Mouse (Mus musculus) liver, embryonic 14.5 days (tissue): ENCODE data around the gene Zfp472. TPM values are rescaled to one million over a fixed set of nuclear protein-coding genes. Genes with fewer than 3 reads are reported as not detected.

Experiments
- ATAC-seq: fragments of 200-750 bp; cut with Nextera tagmentation; 2 replicates; pipeline ENCODE4 v1.8.0; 2017; ENCODE audit warnings: moderate number of reproducible peaks, mild to moderate bottlenecking, moderate library complexity; ENCODE audit not compliant: insufficient read depth
- DNase-seq, 3 experiments: peaks; one replicate each; pipeline ENCODE4 v3.0.0-alpha.2; 2012 to 2013; ENCODE audit warnings: low read depth in 3 of 3, low spot score in 3 of 3
- H3K27ac ChIP-seq: fragments of 300-500 bp; sonication (generic); 2 replicates; pipeline ENCODE4 v1.5.1; 2014; ENCODE audit warnings: moderate library complexity, mild to moderate bottlenecking, control low read depth, inconsistent platforms
- H3K27me3 ChIP-seq: fragments of 300-500 bp; sonication (generic); 2 replicates; pipeline ENCODE4 v1.6.1; 2014; ENCODE audit warnings: mild to moderate bottlenecking, low read length, moderate library complexity; ENCODE audit not compliant: control insufficient read depth, insufficient read depth
- H3K36me3 ChIP-seq: fragments of 300-500 bp; sonication (generic); replicated peaks from 2 replicates; pipeline ENCODE4 v1.6.1; 2014; ENCODE audit warnings: low read depth; ENCODE audit not compliant: control insufficient read depth, insufficient read depth
- H3K4me1 ChIP-seq, 2 experiments: fragments of 200-500 bp in 1 of 2; fragments of 300-500 bp in 1 of 2; sonication (generic) in 1 of 2; replicated peaks; 2 replicates each; pipeline ENCODE4 v1.6.1; 2012 to 2014; ENCODE audit warnings: antibody characterized with exemption in 1 of 2, inconsistent platforms in 1 of 2, low read length in 1 of 2; ENCODE audit not compliant: control insufficient read depth in 2 of 2, insufficient read depth in 2 of 2
- H3K4me2 ChIP-seq: fragments of 300-500 bp; sonication (generic); 2 replicates; pipeline ENCODE4 v1.6.1; 2014; ENCODE audit warnings: low read depth, mild to moderate bottlenecking, control low read depth, moderate library complexity
- H3K4me3 ChIP-seq, 2 experiments: fragments of 200-500 bp in 1 of 2; fragments of 300-500 bp in 1 of 2; sonication (generic) in 1 of 2; 2 replicates each; pipeline ENCODE4 v1.5.1; 2012 to 2014; ENCODE audit warnings: low read depth in 2 of 2, low read length in 2 of 2, mild to moderate bottlenecking in 2 of 2, control low read depth in 1 of 2, inconsistent platforms in 1 of 2, moderate library complexity in 1 of 2; ENCODE audit not compliant: insufficient read depth in 1 of 2
- H3K9ac ChIP-seq: fragments of 300-500 bp; sonication (generic); replicated peaks from 2 replicates; pipeline ENCODE4 v1.6.1; 2014; ENCODE audit warnings: mild to moderate bottlenecking, control low read depth, moderate library complexity
- H3K9me3 ChIP-seq: fragments of 300-500 bp; sonication (generic); 2 replicates; pipeline ENCODE4 v1.6.1; 2016; ENCODE audit warnings: low read length, mixed read lengths; ENCODE audit not compliant: control insufficient read depth
- CTCF ChIP-seq: IDR thresholded peaks from 2 replicates; pipeline ENCODE4 v1.5.1; 2016; ENCODE audit warnings: antibody characterized with exemption, low read depth, control low read depth
- EP300 ChIP-seq: IDR thresholded peaks from 2 replicates; pipeline ENCODE4 v1.6.1; 2016; ENCODE audit warnings: antibody characterized with exemption, low read depth
- WGBS: fragments of 180-500 bp; shearing (Covaris S2); extraction: QIAGEN DNeasy Blood & Tissue Kit; methylation state at CpG from one replicate; pipeline ENCODE4 v1.1.7; 2014; ENCODE audit not compliant: insufficient replicate concordance; 5-methylcytosine and 5-hydroxymethylcytosine counted together
- polyA plus RNA-seq, 2 experiments: library from polyadenylated mRNA; depleted of rRNA in 1 of 2; stranded (reverse) in 1 of 2; unstranded in 1 of 2; fragments of >200 nt; fragmentation: Nextera tagmentation in 1 of 2; extraction: Ambion mirVana in 1 of 2; gene quantifications; 2 replicates each; pipeline versions ENCODE4 v1.2.1 to v1.2.3; 2012 to 2014

Gene Zfp472
- polyA plus RNA-seq (2012; rRNA removed): 1.3 and 2.3 TPM in 2 replicates
- polyA plus RNA-seq (2014; fragmentation: Nextera tagmentation; extraction: Ambion mirVana): 6.1 and 6.8 TPM in 2 replicates

GRCm38 (mm10) chr17:32965623-32966290, at the start of gene Zfp472:
TSS of gene Zfp472 (plus strand) at chr17:32965814.
- peak; percentile 91 to 92 (median 91) for DNase-seq
- Histone ChIP-seq H3K27ac (peak within 1 kb of the TSS; percentile 72), H3K4me3 (peak within 1 kb of the TSS; percentile 92 to 94), H3K36me3 (no peaks in the 10 kb centered on the region), H3K4me2 (peak within 1 kb of the TSS; percentile 94), H3K9me3 (no peaks in the 10 kb centered on the region), H3K4me1 (peaks cover 11 to 15% of the 10 kb centered on the region in 2 experiments), H3K9ac (peak within 1 kb of the TSS; percentile 92), H3K27me3 (no peaks in the 10 kb centered on the region)
- WGBS: 1% methylated on average over 33 of the region's 33 CpGs
- no peak for TF ChIP-seq CTCF
- no peak; the same call in 1 of the 2 replicates for TF ChIP-seq EP300
- peak; percentile 98 for ATAC-seq

GRCm38 (mm10) chr17:32916075-32916474, 49.5 kb upstream of the Zfp472 start:
- no peak overlapping the region for H3K4me2 ChIP-seq
- no peak overlapping the region for H3K9ac ChIP-seq
- H3K9me3 ChIP-seq: no peaks in the 10 kb centered on the region
- no peak overlapping the region for H3K4me3 ChIP-seq
- H3K27ac ChIP-seq: no peak overlapping the region
- no peak for TF ChIP-seq EP300
- TF ChIP-seq CTCF: no peak
- no peaks in the 10 kb centered on the region for H3K27me3 ChIP-seq
- 29% methylated on average over 1 of the region's 1 CpGs for WGBS
- DNase-seq (no peak), ATAC-seq (no peak)
- H3K4me1 ChIP-seq: no peaks in the 10 kb centered on the region
- no peaks in the 10 kb centered on the region for H3K36me3 ChIP-seq

- ATAC-seq (no peak), DNase-seq (no peak)
- no peaks in the 10 kb centered on the region for H3K9me3 ChIP-seq
- no peak for TF ChIP-seq EP300
- TF ChIP-seq CTCF: no peak
- no peaks in the 10 kb centered on the region for H3K36me3 ChIP-seq
- H3K4me3 ChIP-seq: no peak within 1 kb of the TSS
- no peaks in the 10 kb centered on the region for H3K27me3 ChIP-seq
- 52% methylated on average over 2 of the region's 2 CpGs for WGBS
- no peak within 1 kb of the TSS for H3K9ac ChIP-seq
- H3K4me1 ChIP-seq: no peaks in the 10 kb centered on the region
- no peak within 1 kb of the TSS for H3K27ac ChIP-seq
- no peak within 1 kb of the TSS for H3K4me2 ChIP-seq
Measured at GRCm38 (mm10) chr17:32917131-32917530, 48.5 kb upstream of the Zfp472 start, which contains the start of gene Cyp4f14. TSS of gene Cyp4f14 (minus strand) at chr17:32917342.

- H3K27me3 ChIP-seq: no peaks in the 10 kb centered on the region
- ATAC-seq: no peak
- H3K4me3 ChIP-seq: no peak overlapping the region
- DNase-seq: no peak
- WGBS: 33% methylated on average over 2 of the region's 2 CpGs
- no peak for TF ChIP-seq EP300
- TF ChIP-seq CTCF: no peak
- no peaks in the 10 kb centered on the region for H3K4me1 ChIP-seq
- no peak overlapping the region for H3K4me2 ChIP-seq
- no peaks in the 10 kb centered on the region for H3K9me3 ChIP-seq
- H3K9ac ChIP-seq: no peak overlapping the region
- no peak overlapping the region for H3K27ac ChIP-seq
- no peaks in the 10 kb centered on the region for H3K36me3 ChIP-seq
Measured at GRCm38 (mm10) chr17:32919123-32919522, 46.5 kb upstream of the Zfp472 start.

- no peak overlapping the region for H3K9ac ChIP-seq
- no peak overlapping the region for H3K27ac ChIP-seq
- no peak for ATAC-seq
- no peaks in the 10 kb centered on the region for H3K9me3 ChIP-seq
- DNase-seq: no peak
- 69% methylated on average over 1 of the region's 1 CpGs for WGBS
- peaks cover 0 to 2% of the 10 kb centered on the region in 2 experiments; a peak in 1 of 4 replicates for H3K4me1 ChIP-seq
- no peak overlapping the region for H3K4me2 ChIP-seq
- no peak for TF ChIP-seq CTCF
- no peak for TF ChIP-seq EP300
- no peak overlapping the region for H3K4me3 ChIP-seq
- no peaks in the 10 kb centered on the region for H3K27me3 ChIP-seq
- no peaks in the 10 kb centered on the region for H3K36me3 ChIP-seq
Measured at GRCm38 (mm10) chr17:32923681-32924080, 41.9 kb upstream of the Zfp472 start.
